Mouse (Mus musculus): Measurements from ENCODE around the gene Klc3. TPM values are rescaled to one million over a fixed set of nuclear protein-coding genes. Genes with fewer than 3 reads are reported as not detected.

Klc3 gene
- polyA plus RNA-seq, 1 experiment from 2014 or later, result 1.6 TPM

DNA sequence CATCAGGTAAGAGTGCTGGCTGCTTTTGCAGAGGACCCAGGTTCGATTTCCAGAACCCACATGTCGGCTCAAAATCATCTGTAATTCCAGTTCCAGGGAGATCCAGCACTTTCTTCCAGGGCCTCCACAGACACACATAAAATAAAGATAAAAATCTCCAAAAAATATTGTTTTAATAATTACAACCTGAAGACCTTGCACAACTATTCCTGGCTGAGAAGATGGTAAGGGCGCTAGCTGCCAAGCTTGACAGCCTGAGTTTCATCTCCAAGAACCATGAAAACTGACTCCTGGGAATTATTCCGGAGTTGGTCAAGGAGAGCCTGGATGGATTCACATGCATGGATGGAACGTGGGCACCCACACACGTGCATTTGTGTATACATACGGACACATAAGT lies 572 bp upstream of the Klc3 start, which contains the start of gene Ckm:
Gene Ckm (plus strand): TSS at position 301 of the 400 bp plus-strand sequence.
- H3K9me3 ChIP-seq (ENCODE audit: control insufficient read depth), result no peaks in the 10 kb centered on the region
- no peaks in the 10 kb centered on the region for H3K36me3 ChIP-seq (ENCODE audit: control insufficient read depth, insufficient read depth)
- no peak for ATAC-seq
- peak within 1 kb of the TSS; percentile 59 for H3K4me3 ChIP-seq (ENCODE audit: low read depth, low read length)
- peaks cover 35% of the 10 kb centered on the region for H3K27me3 ChIP-seq (replicated peaks; ENCODE audit: control insufficient read depth, insufficient read depth, low read length)
- no peak for TF ChIP-seq CTCF (IDR thresholded peaks at IDR 0.05; ENCODE audit: low read depth)
- peak within 1 kb of the TSS; percentile 97 for H3K4me2 ChIP-seq (replicated peaks; ENCODE audit: low read depth)
- H3K4me1 ChIP-seq (replicated peaks; ENCODE audit: control insufficient read depth, insufficient read depth, low read length), result 0 out of 2 replicates have a peak, but pooled peaks cover 6% of the 10 kb centered on the region
- H3K9ac ChIP-seq (ENCODE audit: low read depth, low read length), result peak within 1 kb of the TSS; percentile 51
- WGBS, result 49% methylated on average over 7 of the region's 7 CpGs
- H3K27ac ChIP-seq (ENCODE audit: low read depth, low read length), result no peak within 1 kb of the TSS

DNA sequence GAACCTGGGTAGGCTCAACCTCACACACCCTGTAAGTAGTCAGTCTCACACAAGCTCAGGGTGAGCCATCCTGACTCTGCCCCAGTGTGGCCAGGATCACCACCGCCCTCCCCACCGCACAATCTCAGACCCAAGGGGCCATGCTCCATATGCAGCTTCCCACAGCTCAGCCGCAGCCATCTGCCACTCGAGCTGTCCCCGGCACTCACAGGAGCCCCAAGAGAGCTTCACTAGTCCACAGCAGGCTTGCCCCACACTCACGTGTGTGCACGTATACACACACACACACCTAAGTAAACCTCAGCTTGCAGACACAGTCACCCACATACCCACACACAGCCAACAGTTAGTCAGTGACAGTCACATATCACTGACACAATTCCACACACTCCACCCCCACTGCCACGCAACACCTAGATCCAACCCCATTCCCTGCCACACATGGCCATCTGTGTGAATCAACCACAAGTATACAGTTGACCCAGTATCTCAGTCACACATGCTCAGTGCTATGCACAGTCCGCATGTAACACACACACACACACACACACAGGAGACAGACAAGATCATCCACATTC lies 1.3 kb downstream of the Klc3 start:
- H3K9me3 ChIP-seq (ENCODE audit: control insufficient read depth), result no peaks in the 10 kb centered on the region
- no peak for TF ChIP-seq CTCF (IDR thresholded peaks at IDR 0.05; ENCODE audit: low read depth)
- ATAC-seq, result no peak
- no peak overlapping the region for H3K9ac ChIP-seq (ENCODE audit: low read depth, low read length)
- no peak overlapping the region for H3K4me2 ChIP-seq (replicated peaks; ENCODE audit: low read depth)
- no peaks in the 10 kb centered on the region for H3K36me3 ChIP-seq (ENCODE audit: control insufficient read depth, insufficient read depth)
- H3K4me3 ChIP-seq (ENCODE audit: low read depth, low read length), result no peak overlapping the region
- H3K4me1 ChIP-seq (replicated peaks; ENCODE audit: control insufficient read depth, insufficient read depth, low read length), result 0 out of 2 replicates have a peak, but pooled peaks cover 6% of the 10 kb centered on the region
- WGBS, result 82% methylated on average over 9 of the region's 9 CpGs
- H3K27ac ChIP-seq (ENCODE audit: low read depth, low read length), result no peak overlapping the region
- H3K27me3 ChIP-seq (replicated peaks; ENCODE audit: control insufficient read depth, insufficient read depth, low read length), result peaks cover 35% of the 10 kb centered on the region

DNA sequence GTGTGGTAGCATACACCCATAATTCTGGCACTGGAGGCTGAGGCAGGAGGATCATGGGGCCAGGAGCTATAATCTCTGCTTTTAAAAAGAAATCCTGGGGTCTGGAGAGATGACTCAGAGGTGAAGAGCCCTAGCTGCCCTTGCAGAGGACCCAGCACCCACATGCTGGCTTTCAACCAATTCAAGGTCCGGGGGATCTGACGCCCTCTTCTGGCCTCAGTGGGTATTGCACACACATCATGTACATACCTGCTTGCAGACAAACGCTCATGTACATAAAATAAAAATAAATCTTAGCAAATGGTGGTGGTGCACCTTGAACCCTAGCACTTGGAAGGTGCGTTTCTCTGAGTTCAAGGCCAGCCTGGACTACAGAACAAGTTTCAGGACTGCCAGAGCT lies 3.0 kb downstream of the Klc3 start:
- H3K36me3 ChIP-seq (ENCODE audit: control insufficient read depth, insufficient read depth), result no peaks in the 10 kb centered on the region
- peak; percentile 38 for TF ChIP-seq CTCF (IDR thresholded peaks at IDR 0.05; ENCODE audit: low read depth)
- H3K27me3 ChIP-seq (replicated peaks; ENCODE audit: control insufficient read depth, insufficient read depth, low read length), result peaks cover 35% of the 10 kb centered on the region
- no peak for ATAC-seq
- no peak overlapping the region for H3K9ac ChIP-seq (ENCODE audit: low read depth, low read length)
- H3K9me3 ChIP-seq (ENCODE audit: control insufficient read depth), result no peaks in the 10 kb centered on the region
- no peak overlapping the region for H3K4me3 ChIP-seq (ENCODE audit: low read depth, low read length)
- 81% methylated on average over 4 of the region's 4 CpGs for WGBS
- no peak overlapping the region for H3K27ac ChIP-seq (ENCODE audit: low read depth, low read length)
- no peak overlapping the region for H3K4me2 ChIP-seq (replicated peaks; ENCODE audit: low read depth)
- 0 out of 2 replicates have a peak, but pooled peaks cover 6% of the 10 kb centered on the region for H3K4me1 ChIP-seq (replicated peaks; ENCODE audit: control insufficient read depth, insufficient read depth, low read length)

DNA sequence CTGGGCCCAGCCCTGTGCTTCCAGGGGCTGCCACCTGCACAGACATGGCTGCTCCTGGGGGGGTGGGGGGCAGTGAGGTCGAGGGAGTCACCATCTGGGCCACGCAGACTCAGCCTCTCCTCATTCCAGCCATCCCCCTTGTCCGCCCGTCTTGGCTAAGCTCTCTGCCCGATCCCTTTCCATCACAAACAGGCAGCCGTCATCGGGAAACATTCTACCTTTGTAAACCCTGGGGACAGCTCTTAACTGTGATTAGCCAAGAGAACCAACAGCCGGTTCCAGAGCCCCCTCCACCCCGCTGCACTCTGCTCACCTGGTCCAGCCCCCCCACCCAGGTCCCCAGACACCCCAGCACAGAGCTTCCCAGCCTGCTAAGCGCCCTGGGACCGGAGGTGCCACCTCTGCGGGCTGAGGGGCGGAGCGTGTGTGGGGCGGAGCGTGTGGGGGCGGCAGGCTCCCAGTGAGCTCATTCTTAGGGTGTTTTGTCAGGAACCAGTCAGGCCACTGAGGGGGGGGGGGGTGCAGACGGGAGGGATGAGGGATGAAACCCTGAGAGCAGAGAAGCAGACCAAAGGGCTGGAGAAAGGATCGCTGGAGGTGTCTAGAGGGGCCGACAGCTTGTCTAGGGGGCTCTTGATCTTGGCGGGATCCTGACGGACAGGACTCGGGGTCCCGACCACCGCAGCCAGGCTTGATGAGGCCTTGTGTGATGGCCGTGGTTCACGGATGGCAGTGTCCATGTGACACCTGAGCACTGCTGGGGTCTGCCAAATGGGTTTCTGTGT lies 4.2 kb downstream of the Klc3 start:
- Histone ChIP-seq H3K4me2 (replicated peaks; ENCODE audit: low read depth) (peak overlapping the region; percentile 71), H3K9ac (ENCODE audit: low read depth, low read length) (peak overlapping the region; percentile 17; the same call in 1 of the 2 replicates), H3K4me1 (replicated peaks; ENCODE audit: control insufficient read depth, insufficient read depth, low read length) (0 out of 2 replicates have a peak, but pooled peaks cover 6% of the 10 kb centered on the region), H3K27me3 (replicated peaks; ENCODE audit: control insufficient read depth, insufficient read depth, low read length) (peaks cover 34% of the 10 kb centered on the region), H3K27ac (ENCODE audit: low read depth, low read length) (no peak overlapping the region), H3K9me3 (ENCODE audit: control insufficient read depth) (no peaks in the 10 kb centered on the region), H3K4me3 (ENCODE audit: low read depth, low read length) (peak overlapping the region; percentile 26), H3K36me3 (ENCODE audit: control insufficient read depth, insufficient read depth) (peaks cover 8% of the 10 kb centered on the region; the same call in 1 of the 2 replicates)
- ATAC-seq, result peak; percentile 33; the same call in 1 of the 2 replicates
- TF ChIP-seq CTCF (IDR thresholded peaks at IDR 0.05; ENCODE audit: low read depth), result no peak
- 3% methylated on average over 27 of the region's 27 CpGs for WGBS

DNA sequence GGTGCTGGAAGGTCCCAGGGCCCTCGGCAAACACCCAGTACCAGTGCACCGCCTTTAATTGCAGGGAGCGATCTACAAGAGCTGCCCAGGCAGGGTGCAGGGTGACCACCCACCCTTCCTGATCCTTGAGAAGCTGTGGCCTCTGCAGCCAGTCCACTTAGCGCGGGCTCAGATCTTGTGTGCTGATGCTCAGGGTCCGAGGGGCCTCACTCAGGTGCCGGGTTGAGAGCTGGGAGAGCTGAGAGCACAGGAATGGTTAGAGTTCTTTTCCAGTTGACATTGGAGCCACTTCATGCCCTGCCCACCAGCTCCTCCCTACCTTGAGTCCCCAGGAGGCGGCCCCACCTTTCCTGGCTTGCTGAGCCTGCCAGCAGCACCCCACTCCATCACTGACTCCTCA lies 9.4 kb downstream of the Klc3 start:
- Histone ChIP-seq H3K9ac (ENCODE audit: low read depth, low read length) (no peak overlapping the region), H3K4me2 (replicated peaks; ENCODE audit: low read depth) (no peak overlapping the region), H3K36me3 (ENCODE audit: control insufficient read depth, insufficient read depth) (peaks cover 60% of the 10 kb centered on the region), H3K4me1 (replicated peaks; ENCODE audit: control insufficient read depth, insufficient read depth, low read length) (no peaks in the 10 kb centered on the region), H3K27me3 (replicated peaks; ENCODE audit: control insufficient read depth, insufficient read depth, low read length) (no peaks in the 10 kb centered on the region), H3K4me3 (ENCODE audit: low read depth, low read length) (no peak overlapping the region), H3K9me3 (ENCODE audit: control insufficient read depth) (no peaks in the 10 kb centered on the region), H3K27ac (ENCODE audit: low read depth, low read length) (no peak overlapping the region)
- ATAC-seq, result no peak
- 86% methylated on average over 8 of the region's 8 CpGs for WGBS
- TF ChIP-seq CTCF (IDR thresholded peaks at IDR 0.05; ENCODE audit: low read depth), result no peak

DNA sequence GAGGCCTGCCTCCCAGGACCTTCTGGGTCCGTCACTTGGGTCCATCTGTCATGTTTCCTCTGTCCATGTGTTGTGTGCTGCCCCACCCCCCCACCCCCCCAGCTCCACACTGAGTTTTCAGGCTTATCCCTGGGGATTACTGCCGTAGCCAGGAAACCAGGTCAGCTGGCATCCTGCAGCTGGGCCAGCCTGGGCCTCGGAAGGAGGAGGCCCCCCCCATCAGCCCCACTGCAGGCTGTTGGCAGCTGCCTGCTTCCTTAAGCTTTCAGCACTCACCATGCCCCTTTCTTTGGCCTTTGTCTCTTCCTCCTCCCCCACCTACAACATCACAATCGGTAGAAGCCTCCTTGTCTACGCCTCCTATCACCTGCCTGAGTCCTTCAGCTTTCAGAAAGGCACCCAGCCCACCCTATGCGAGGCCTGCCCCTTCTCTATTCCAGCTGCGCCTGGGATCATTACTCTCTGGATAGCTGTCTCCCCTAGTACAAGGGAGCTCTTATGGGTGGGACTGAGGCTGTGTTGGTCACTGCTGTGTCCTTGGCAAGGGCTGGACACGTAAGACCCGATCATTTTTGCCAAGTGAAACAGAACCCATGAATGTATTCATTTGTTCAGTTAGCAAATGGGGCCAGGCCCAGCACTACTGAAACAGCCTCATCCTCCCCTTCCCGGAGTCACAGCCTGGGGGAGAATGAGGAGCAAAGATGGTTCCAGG lies 15.0 kb downstream of the Klc3 start:
- no peak overlapping the region for H3K4me3 ChIP-seq (ENCODE audit: low read depth, low read length)
- H3K4me2 ChIP-seq (replicated peaks; ENCODE audit: low read depth), result no peak overlapping the region
- no peaks in the 10 kb centered on the region for H3K27me3 ChIP-seq (replicated peaks; ENCODE audit: control insufficient read depth, insufficient read depth, low read length)
- H3K36me3 ChIP-seq (ENCODE audit: control insufficient read depth, insufficient read depth), result peaks cover 79% of the 10 kb centered on the region
- no peak overlapping the region; the same call in 1 of the 2 replicates for H3K27ac ChIP-seq (ENCODE audit: low read depth, low read length)
- TF ChIP-seq CTCF (IDR thresholded peaks at IDR 0.05; ENCODE audit: low read depth), result no peak
- H3K9me3 ChIP-seq (ENCODE audit: control insufficient read depth), result no peaks in the 10 kb centered on the region
- 82% methylated on average over 10 of the region's 10 CpGs for WGBS
- no peak overlapping the region for H3K9ac ChIP-seq (ENCODE audit: low read depth, low read length)
- no peak for ATAC-seq
- no peaks in the 10 kb centered on the region for H3K4me1 ChIP-seq (replicated peaks; ENCODE audit: control insufficient read depth, insufficient read depth, low read length)
